Mouse (Mus musculus) brain, embryonic 14.5 days (tissue): ENCODE measurements around the gene Mylip.

ENCODE experiments used
- CTCF ChIP-seq: fragments of 200-500 bp; IDR thresholded peaks from 2 replicates; pipeline ENCODE4 v1.5.1; 2012; ENCODE audit warnings: inconsistent platforms, mild to moderate bottlenecking, moderate library complexity, borderline replicate concordance; ENCODE audit not compliant: insufficient read depth, insufficient read length; ENCODE audit errors: extremely low read depth
- POLR2A ChIP-seq: fragments of 200-500 bp; IDR thresholded peaks from 2 replicates; pipeline ENCODE4 v1.6.1; 2012; ENCODE audit warnings: mild to moderate bottlenecking, inconsistent platforms, borderline replicate concordance; ENCODE audit not compliant: poor library complexity, insufficient read depth, insufficient read length, severe bottlenecking; ENCODE audit errors: extremely low read depth

- TF ChIP-seq CTCF (no peak), POLR2A (no peak)
Observed at GRCm38 (mm10) chr13:45390312-45390961, 895 bp downstream of the Mylip start.
